Mouse (Mus musculus) liver, embryonic 11.5 days (tissue): ENCODE results near the gene Manba. TPM values are rescaled to one million over a fixed set of nuclear protein-coding genes. Genes with fewer than 3 reads are reported as not detected.

Experiments used
- ATAC-seq: fragments of 200-750 bp; cut with Nextera tagmentation; replicated peaks from 2 replicates; pipeline ENCODE4 v1.8.0; 2017; ENCODE audit warnings: moderate number of reproducible peaks, mild to moderate bottlenecking, moderate TSS enrichment, moderate library complexity; ENCODE audit not compliant: low FRiP score
- DNase-seq: peaks from one replicate; pipeline ENCODE4 v3.0.0-alpha.2; 2017; ENCODE audit warnings: low spot score
- H3K27ac ChIP-seq: fragments of 300-500 bp; sonication (generic); 2 replicates; pipeline ENCODE4 v1.5.1; 2014; ENCODE audit warnings: mild to moderate bottlenecking, low read depth, low read length, control low read depth
- H3K27me3 ChIP-seq: fragments of 300-500 bp; sonication (generic); replicated peaks from 2 replicates; pipeline ENCODE4 v1.6.1; 2014; ENCODE audit warnings: low read length, mixed read lengths; ENCODE audit not compliant: control insufficient read depth, insufficient read depth
- H3K36me3 ChIP-seq: fragments of 300-500 bp; sonication (generic); 2 replicates; pipeline ENCODE4 v1.6.1; 2014; ENCODE audit warnings: mild to moderate bottlenecking, low read length, moderate library complexity, mixed read lengths; ENCODE audit not compliant: control insufficient read depth, insufficient read depth
- H3K4me1 ChIP-seq: fragments of 300-500 bp; sonication (generic); replicated peaks from 2 replicates; pipeline ENCODE4 v1.6.1; 2014; ENCODE audit warnings: low read length, mixed read lengths; ENCODE audit not compliant: control insufficient read depth, insufficient read depth
- H3K4me2 ChIP-seq: fragments of 300-500 bp; sonication (generic); 2 replicates; pipeline ENCODE4 v1.6.1; 2014; ENCODE audit warnings: mild to moderate bottlenecking, control low read depth, moderate library complexity
- H3K4me3 ChIP-seq: fragments of 300-500 bp; sonication (generic); 2 replicates; pipeline ENCODE4 v1.5.1; 2014; ENCODE audit warnings: low read depth, low read length, control low read depth
- H3K9ac ChIP-seq: fragments of 300-500 bp; sonication (generic); 2 replicates; pipeline ENCODE4 v1.6.1; 2014; ENCODE audit warnings: low read depth, low read length, control low read depth
- H3K9me3 ChIP-seq: fragments of 300-500 bp; sonication (generic); 2 replicates; pipeline ENCODE4 v1.6.1; 2016; ENCODE audit warnings: low read length, inconsistent platforms, mixed read lengths; ENCODE audit not compliant: control insufficient read depth
- WGBS: fragments of 180-500 bp; shearing (Covaris S2); extraction: QIAGEN DNeasy Blood & Tissue Kit; methylation state at CpG from one replicate; pipeline ENCODE4 v1.1.7; 2014; 5-methylcytosine and 5-hydroxymethylcytosine counted together
- polyA plus RNA-seq: library from polyadenylated mRNA; unstranded; fragments of >200 nt; fragmentation: Nextera tagmentation; extraction: Ambion mirVana; gene quantifications from 2 replicates; pipeline ENCODE4 v1.2.1, GENCODE M21; 2014

Manba gene
- polyA plus RNA-seq, 1 experiment from 2014 or later, result 9.7 TPM

- no peaks in the 10 kb centered on the region for H3K9me3 ChIP-seq
- H3K4me1 ChIP-seq, result peaks cover 8% of the 10 kb centered on the region; the same call in 1 of the 2 replicates
- H3K4me3 ChIP-seq, result peak overlapping the region; percentile 79
- H3K27me3 ChIP-seq, result no peaks in the 10 kb centered on the region
- H3K9ac ChIP-seq, result peak overlapping the region; percentile 93
- peaks cover 6% of the 10 kb centered on the region; the same call in 1 of the 2 replicates for H3K36me3 ChIP-seq
- no peak overlapping the region for H3K27ac ChIP-seq
- 45% methylated on average over 10 of the region's 10 CpGs for WGBS
- peak overlapping the region; percentile 92 for H3K4me2 ChIP-seq
- no peak for ATAC-seq
- DNase-seq, result no peak
These were observed 44.8 kb upstream of the Manba start for GRCm38 (mm10) chr3:135440621-135441020.

- Histone ChIP-seq H3K36me3 (peaks cover 6% of the 10 kb centered on the region; the same call in 1 of the 2 replicates), H3K9me3 (no peaks in the 10 kb centered on the region), H3K4me2 (no peak overlapping the region), H3K4me1 (peaks cover 8% of the 10 kb centered on the region; the same call in 1 of the 2 replicates), H3K9ac (no peak overlapping the region), H3K27ac (no peak overlapping the region), H3K4me3 (no peak overlapping the region), H3K27me3 (no peaks in the 10 kb centered on the region)
- ATAC-seq (no peak), DNase-seq (no peak)
These were observed 40.5 kb upstream of the Manba start for GRCm38 (mm10) chr3:135444930-135445329.

- H3K4me3 ChIP-seq, result no peak overlapping the region
- peaks cover 3% of the 10 kb centered on the region; the same call in 1 of the 2 replicates for H3K36me3 ChIP-seq
- H3K4me2 ChIP-seq, result no peak overlapping the region
- ATAC-seq (no peak), DNase-seq (no peak)
- no peaks in the 10 kb centered on the region for H3K27me3 ChIP-seq
- H3K9ac ChIP-seq, result no peak overlapping the region
- no peak overlapping the region for H3K27ac ChIP-seq
- no peaks in the 10 kb centered on the region for H3K9me3 ChIP-seq
- no peaks in the 10 kb centered on the region for H3K4me1 ChIP-seq
These were observed 26.4 kb upstream of the Manba start for GRCm38 (mm10) chr3:135458981-135459380.

GRCm38 (mm10) chr3:135468402-135468801 is 17.0 kb upstream of the Manba start:
- no peak for ATAC-seq
- WGBS, result 93% methylated on average over 1 of the region's 1 CpGs
- H3K4me2 ChIP-seq, result no peak overlapping the region
- H3K4me3 ChIP-seq, result no peak overlapping the region
- no peaks in the 10 kb centered on the region for H3K36me3 ChIP-seq
- DNase-seq, result no peak
- H3K9me3 ChIP-seq, result no peaks in the 10 kb centered on the region
- H3K9ac ChIP-seq, result no peak overlapping the region
- H3K4me1 ChIP-seq, result no peaks in the 10 kb centered on the region
- no peak overlapping the region for H3K27ac ChIP-seq
- no peaks in the 10 kb centered on the region for H3K27me3 ChIP-seq

GRCm38 (mm10) chr3:135469146-135469545 is 16.3 kb upstream of the Manba start:
- no peaks in the 10 kb centered on the region for H3K27me3 ChIP-seq
- no peak overlapping the region for H3K9ac ChIP-seq
- WGBS, result 58% methylated on average over 3 of the region's 3 CpGs
- H3K27ac ChIP-seq, result no peak overlapping the region
- ATAC-seq (0 out of 2 replicates have a peak, but pooled peaks have one; percentile 13), DNase-seq (no peak)
- H3K4me2 ChIP-seq, result no peak overlapping the region
- H3K4me3 ChIP-seq, result no peak overlapping the region
- no peaks in the 10 kb centered on the region for H3K9me3 ChIP-seq
- no peaks in the 10 kb centered on the region for H3K36me3 ChIP-seq
- no peaks in the 10 kb centered on the region for H3K4me1 ChIP-seq

GRCm38 (mm10) chr3:135469974-135470373 is 15.4 kb upstream of the Manba start:
- H3K4me3 ChIP-seq, result no peak overlapping the region
- H3K4me2 ChIP-seq, result no peak overlapping the region
- ATAC-seq (no peak), DNase-seq (no peak)
- no peak overlapping the region for H3K27ac ChIP-seq
- no peak overlapping the region for H3K9ac ChIP-seq
- WGBS, result 62% methylated on average over 4 of the region's 4 CpGs
- no peaks in the 10 kb centered on the region for H3K27me3 ChIP-seq
- H3K36me3 ChIP-seq, result no peaks in the 10 kb centered on the region
- no peaks in the 10 kb centered on the region for H3K4me1 ChIP-seq
- no peaks in the 10 kb centered on the region for H3K9me3 ChIP-seq

- 61% methylated on average over 1 of the region's 1 CpGs for WGBS
- no peaks in the 10 kb centered on the region for H3K9me3 ChIP-seq
- no peaks in the 10 kb centered on the region for H3K27me3 ChIP-seq
- H3K36me3 ChIP-seq, result no peaks in the 10 kb centered on the region
- DNase-seq (no peak), ATAC-seq (no peak)
- H3K4me2 ChIP-seq, result no peak overlapping the region
- H3K4me3 ChIP-seq, result no peak overlapping the region
- H3K27ac ChIP-seq, result no peak overlapping the region
- H3K9ac ChIP-seq, result no peak overlapping the region
- H3K4me1 ChIP-seq, result no peaks in the 10 kb centered on the region
These were observed 14.6 kb upstream of the Manba start for GRCm38 (mm10) chr3:135470823-135471222.

- H3K9me3 ChIP-seq, result no peaks in the 10 kb centered on the region
- no peaks in the 10 kb centered on the region for H3K4me1 ChIP-seq
- no peak overlapping the region for H3K4me2 ChIP-seq
- WGBS, result 86% methylated on average over 8 of the region's 8 CpGs
- no peak for ATAC-seq
- no peak overlapping the region for H3K4me3 ChIP-seq
- no peaks in the 10 kb centered on the region for H3K36me3 ChIP-seq
- H3K27me3 ChIP-seq, result no peaks in the 10 kb centered on the region
- H3K27ac ChIP-seq, result no peak overlapping the region
- H3K9ac ChIP-seq, result no peak overlapping the region
- DNase-seq, result no peak
These were observed 10.4 kb upstream of the Manba start for GRCm38 (mm10) chr3:135475025-135475424.

GRCm38 (mm10) chr3:135476286-135476685 is 9.1 kb upstream of the Manba start:
- 78% methylated on average over 6 of the region's 6 CpGs for WGBS
- H3K36me3 ChIP-seq, result no peaks in the 10 kb centered on the region
- no peaks in the 10 kb centered on the region for H3K27me3 ChIP-seq
- DNase-seq, result no peak
- no peak for ATAC-seq
- no peaks in the 10 kb centered on the region for H3K9me3 ChIP-seq
- no peak overlapping the region for H3K9ac ChIP-seq
- H3K27ac ChIP-seq, result no peak overlapping the region
- no peak overlapping the region for H3K4me3 ChIP-seq
- no peak overlapping the region for H3K4me2 ChIP-seq
- no peaks in the 10 kb centered on the region for H3K4me1 ChIP-seq
